Mouse (Mus musculus): ENCODE data around the gene Pde4d.

GRCm38 (mm10) chr13:109920256-109920655 lies 1470.5 kb downstream of the Pde4d start:
- TF ChIP-seq POLR2A (IDR thresholded peaks at IDR 0.05; ENCODE audit: borderline replicate concordance, insufficient read depth, low read length) (no peak), CTCF (IDR thresholded peaks at IDR 0.05; ENCODE audit: borderline replicate concordance, insufficient read depth, low read depth, low read length) (no peak)
